Mouse (Mus musculus): ENCODE results near the gene Mios. TPM values are rescaled to one million over a fixed set of nuclear protein-coding genes. Genes with fewer than 3 reads are reported as not detected.

Mios gene
- polyA plus RNA-seq (2012; rRNA removed): 2.3 and 2.5 TPM in 2 replicates

GRCm38 (mm10) chr6:8209047-8209865, at the start of gene Mios:
Mios (plus strand) TSS chr6:8209222.

GRCm38 (mm10) chr6:8192517-8192916, 16.5 kb upstream of the Mios start, which contains the start of gene Col28a1:
Col28a1 (minus strand) TSS chr6:8192617.

GRCm38 (mm10) chr6:8259004-8259666, 50.1 kb downstream of the Mios start, which contains the start of the genes Rpa3, Umad1 and Gm45062:
Rpa3 (minus strand) TSS chr6:8259173.
Umad1 (plus strand) TSS chr6:8259288.
Gm45062 (plus strand) TSS chr6:8259450.

Other genes starting within 250 kb of the Mios start
- 0.07 and 0.13 TPM in 2 replicates for gene Col28a1, start 16.6 kb upstream of the Mios start, polyA plus RNA-seq (2012; rRNA removed)
- 0.46 and 0.66 TPM in 2 replicates for gene Rpa3, start 50.0 kb downstream of the Mios start, polyA plus RNA-seq (2012; rRNA removed)
- 6.8 and 6.9 TPM in 2 replicates for gene Umad1, start 50.1 kb downstream of the Mios start, polyA plus RNA-seq (2012; rRNA removed)
- not detected in 2 replicates for gene Gm45062, start 50.2 kb downstream of the Mios start, polyA plus RNA-seq (2012; rRNA removed)

All from ovary, adult 2 months (tissue).